Mouse (Mus musculus) R1 (cell line): ENCODE results near the gene Rab36.

Experiments used
- DNase-seq: peaks from one replicate; pipeline ENCODE4 v3.0.0-alpha.2; 2018; ENCODE audit warnings: low read depth, low spot score

Rab36 gene

GRCm38 (mm10) chr10:75068624-75069328 is 31.9 kb downstream of the Rab36 start:
- no peak for DNase-seq

GRCm38 (mm10) chr10:75070281-75070976 is 33.6 kb downstream of the Rab36 start:
- DNase-seq, result no peak

DNA sequence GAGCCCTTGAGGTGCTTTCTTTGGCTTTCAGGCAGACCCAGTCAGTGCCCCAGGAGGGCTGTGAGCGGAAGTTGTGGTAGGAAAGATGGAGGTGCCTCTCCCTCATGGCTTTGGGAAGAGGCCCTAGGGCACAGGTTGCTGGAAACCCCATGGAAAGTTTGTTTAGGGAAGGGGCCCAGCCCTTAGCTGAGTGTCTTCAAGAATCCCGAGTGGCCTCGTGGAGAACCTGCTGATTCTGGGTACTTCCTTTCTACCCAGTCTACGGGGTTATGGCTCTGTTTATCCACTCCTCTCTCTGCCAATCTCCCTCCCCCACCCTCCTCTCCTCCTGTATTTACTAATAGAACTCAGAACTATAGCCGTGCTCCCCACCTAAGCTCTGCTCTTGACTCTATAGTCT is 38.8 kb downstream of the Rab36 start:
- DNase-seq, result no peak

DNA sequence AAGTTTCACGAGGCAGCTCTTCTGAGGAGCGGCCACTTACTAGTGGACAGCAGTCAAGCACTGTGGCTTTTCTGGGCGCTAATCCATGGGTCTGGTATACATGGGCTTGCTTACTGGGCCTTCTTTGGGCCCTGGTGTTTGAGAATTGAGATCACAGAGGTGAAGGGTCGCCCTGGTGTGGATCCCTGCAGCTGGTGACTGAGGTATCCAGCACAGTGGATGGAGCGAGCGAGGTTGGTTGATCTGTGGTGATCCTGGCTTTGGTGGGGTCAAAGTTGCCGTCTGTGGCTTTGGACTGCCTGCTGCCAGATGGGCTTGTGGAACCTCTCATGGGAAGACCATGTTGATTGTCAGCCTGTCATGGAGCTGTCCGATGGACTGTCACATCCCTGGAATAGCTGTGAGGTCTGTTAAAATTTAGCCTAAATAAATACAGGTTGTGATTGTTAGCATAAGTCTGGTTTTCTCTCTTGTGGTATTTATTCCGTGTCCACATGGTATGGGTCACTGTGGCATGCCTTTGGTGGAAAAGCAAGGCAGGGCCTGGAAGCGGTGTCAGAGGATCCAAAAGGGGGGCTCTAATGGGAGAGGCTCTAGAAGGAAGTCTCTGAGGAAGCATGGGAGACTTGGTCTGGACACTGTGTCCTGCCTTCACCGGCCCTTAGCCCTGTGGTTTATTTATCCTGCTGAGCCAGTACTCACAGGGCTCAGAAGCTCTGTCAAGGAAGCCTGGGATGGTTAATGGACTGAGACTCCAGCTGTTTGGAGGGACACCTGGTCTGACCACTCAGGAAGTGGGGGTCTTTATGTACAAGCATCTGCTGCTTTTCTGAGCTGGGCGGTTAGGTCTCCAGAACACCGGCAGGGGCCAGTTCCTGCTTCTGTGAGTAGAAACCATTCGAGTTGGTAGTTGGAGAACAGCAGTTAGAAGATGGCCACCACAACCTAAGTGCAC is 41.6 kb downstream of the Rab36 start:
- DNase-seq, result no peak

GRCm38 (mm10) chr10:75085330-75085729 is 48.5 kb downstream of the Rab36 start:
- no peak for DNase-seq

GRCm38 (mm10) chr10:75088471-75088870 is 51.6 kb downstream of the Rab36 start:
- DNase-seq, result no peak

DNA sequence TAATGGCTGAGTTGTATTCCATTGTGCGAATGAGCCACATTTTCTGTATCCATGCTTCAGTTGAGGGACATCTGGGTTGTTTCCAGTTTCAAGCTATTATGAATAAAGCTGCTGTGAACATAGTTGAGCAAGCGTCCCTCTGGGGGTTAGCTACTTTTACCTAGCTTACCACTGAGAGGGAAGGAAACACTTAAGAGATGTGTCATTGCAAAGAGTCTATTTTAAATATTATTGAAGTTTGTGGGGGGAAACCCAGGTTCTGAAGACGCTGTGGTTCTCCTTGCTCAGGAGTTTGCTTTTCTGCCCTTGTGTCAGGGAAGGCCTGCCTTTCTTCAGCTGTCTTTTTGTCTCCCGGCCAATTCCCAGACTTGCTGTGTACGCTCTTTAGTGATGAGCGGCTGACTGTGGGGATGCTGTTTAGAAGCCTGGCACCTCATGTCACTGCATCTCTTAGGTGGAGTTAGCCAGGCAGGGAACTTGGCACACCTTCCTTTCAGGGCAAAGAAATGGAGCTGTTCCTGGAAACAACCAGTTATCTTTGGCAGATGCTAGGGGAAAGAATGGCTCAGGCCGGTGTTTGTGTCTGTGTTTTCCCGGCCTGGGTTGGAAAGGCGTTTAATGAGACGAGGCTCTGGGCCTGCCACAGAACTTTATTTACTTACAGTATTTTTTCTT is 54.8 kb downstream of the Rab36 start:
- DNase-seq, result no peak

GRCm38 (mm10) chr10:75093252-75093987 is 56.6 kb downstream of the Rab36 start:
- DNase-seq, result no peak

DNA sequence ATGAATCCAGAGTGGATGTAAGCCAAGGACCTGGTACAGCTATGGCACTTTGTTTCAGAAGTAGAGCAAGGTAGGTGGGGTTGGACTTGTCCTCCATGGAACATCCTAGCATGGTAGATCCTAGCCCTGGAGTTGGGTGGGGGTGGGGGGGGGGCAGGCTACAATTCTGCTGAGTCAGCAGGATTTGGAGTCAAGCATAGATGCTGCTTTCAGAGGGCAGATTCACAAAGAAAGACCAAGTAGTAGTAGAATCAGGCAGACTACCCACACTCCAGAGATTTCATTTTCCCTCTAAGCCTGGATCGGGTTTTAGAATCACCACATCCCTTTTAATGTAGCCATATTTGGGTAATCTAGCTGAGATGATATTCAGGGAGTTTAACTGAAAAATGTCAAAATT is 57.5 kb downstream of the Rab36 start:
- no peak for DNase-seq

DNA sequence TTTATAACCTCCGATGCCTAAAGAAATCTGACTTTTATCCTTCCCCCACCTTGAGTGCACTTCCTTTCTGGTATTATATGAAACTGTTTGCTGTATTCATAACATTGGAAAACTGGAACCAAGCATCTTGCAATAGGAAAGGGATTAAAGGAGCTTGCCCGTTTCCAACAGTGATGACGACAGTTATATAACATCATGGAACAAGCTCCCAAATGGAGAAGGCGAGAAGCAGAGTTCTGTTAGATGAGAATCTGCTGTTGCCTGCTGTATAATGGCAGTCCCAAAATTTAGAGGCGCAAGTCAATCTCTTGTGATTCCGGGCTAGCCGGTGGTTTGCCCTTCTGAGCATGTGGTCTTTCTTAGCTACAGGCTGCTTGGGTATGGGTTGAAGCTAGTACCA is 58.4 kb downstream of the Rab36 start:
- DNase-seq, result no peak

DNA sequence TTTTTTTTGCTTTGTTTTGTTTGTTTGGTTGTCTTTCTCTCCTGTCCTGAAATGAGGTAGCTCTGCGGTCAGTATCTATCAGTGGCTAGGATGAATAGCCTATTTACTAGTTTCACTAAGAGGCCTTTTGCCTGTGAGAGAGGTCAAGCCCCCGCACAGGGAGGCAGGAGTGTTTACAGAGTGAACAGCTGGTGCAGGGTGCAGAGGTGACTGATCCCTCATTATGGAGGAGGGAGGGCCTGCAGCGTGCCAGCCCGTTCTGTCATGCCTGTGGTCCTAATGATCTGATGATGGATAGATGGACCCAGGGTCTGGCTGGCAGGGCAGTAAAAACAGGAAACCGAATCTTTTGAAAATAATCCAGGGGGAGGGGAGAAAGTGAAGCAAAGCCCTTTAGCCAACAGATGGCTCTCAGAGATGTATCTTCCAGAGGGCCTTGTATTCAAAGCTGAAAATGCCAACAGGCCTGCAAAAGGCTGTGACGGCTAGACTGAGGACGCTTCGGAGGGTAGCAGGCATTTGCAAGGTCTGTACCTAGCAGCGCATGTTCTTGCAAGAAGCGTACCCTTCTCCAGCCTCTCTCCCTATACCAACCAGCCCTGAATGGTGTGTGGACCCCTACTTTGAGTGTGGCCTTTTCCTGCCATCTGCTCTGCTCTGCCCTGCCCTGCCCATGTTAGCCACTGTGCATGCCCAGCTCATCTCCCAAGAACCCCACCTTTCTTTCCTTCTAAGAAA is 61.8 kb downstream of the Rab36 start:
- DNase-seq, result no peak

DNA sequence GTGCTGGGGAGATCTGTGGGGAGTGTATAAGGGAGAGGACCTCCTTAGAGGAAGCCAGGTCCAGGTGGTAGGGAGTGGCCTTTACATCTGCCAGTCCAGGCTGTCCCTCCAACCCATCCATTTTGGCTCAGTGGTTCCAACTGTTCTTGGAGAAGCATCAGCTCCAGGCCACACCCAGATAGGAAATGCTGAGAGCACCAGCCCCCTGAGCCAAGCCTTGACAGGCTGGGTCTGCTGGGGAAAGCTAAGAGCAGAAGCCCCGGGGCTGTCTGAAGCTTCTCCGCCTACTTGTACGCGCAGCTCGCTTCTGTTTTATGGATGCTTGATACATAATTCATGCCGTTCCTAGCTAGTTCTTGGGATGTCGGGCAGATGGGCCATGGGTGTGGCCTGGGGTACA is 63.4 kb downstream of the Rab36 start:
- DNase-seq, result no peak

DNA sequence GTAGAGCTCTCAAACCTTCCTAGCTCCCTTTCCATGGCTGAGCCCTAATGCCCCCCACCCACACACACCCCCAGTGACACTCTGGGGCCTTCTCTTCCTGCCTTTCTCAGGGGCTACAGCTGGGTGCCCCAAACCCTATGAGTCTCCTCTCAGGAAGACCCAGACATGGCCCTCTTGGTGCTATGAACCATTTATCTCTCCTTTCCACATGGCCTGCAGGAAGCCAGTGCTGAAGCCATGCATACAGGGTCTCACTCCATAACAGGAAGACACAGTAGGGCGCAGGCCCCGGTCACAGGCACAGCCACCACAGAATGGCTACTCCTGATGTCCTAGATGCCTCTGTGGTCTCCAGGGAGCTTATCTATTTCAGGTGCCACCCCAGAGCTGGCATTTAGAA is 66.6 kb downstream of the Rab36 start:
- DNase-seq, result no peak
